Mouse (Mus musculus): ENCODE data around the gene Rubcnl.
A peak's percentile ranks its signal among the peaks of the same experiment; 100 is the strongest.

Gene Rubcnl

DNA sequence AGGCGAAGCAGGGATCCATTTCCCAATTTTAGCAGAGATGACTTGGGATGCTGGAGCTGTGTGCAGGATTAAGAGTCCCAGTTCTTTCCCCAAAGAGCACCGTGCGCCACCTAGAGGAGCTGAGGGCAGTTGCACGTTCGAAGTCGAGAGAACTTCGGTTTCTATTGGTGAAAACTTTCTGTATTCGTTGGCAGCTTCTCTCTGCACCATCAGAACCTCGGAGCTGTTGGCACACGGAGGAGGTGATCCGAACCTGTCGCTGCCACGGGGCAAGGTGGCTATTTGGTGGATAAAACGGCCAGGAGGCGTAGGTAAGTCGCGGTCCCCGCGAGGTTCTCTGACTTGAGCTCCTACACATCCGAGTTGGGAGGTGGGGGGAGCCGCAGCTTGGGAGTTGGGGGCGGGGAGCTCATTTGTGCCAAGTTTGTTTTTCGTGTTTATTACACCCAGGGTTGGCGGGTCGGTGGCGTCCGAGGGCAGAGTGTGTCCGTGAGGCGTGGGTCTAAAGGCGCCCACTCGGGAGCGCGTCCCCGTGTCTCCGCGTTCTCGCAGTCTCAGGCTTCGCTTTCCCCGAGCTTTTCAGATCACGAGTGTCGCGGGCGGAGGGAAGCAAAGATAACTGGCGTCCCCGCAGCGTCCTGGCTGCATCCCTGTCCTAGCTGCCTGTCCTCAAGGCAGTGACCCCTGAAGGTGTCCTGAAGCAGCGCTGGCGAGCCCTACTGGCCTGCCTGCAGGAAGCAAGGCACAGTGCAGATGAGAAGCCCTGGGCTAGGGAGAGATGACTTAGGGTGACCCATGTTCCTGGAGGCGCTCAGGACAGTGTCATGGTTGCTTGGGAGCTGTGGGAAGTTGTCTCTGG is at the start of gene Rubcnl:
Gene Rubcnl, plus strand, starts transcription at position 172 of the 859 bp plus-strand sequence.
- peak; percentile 59 for ATAC-seq (ENCODE audit: insufficient number of reproducible peaks, low FRiP score, low TSS enrichment)

DNA sequence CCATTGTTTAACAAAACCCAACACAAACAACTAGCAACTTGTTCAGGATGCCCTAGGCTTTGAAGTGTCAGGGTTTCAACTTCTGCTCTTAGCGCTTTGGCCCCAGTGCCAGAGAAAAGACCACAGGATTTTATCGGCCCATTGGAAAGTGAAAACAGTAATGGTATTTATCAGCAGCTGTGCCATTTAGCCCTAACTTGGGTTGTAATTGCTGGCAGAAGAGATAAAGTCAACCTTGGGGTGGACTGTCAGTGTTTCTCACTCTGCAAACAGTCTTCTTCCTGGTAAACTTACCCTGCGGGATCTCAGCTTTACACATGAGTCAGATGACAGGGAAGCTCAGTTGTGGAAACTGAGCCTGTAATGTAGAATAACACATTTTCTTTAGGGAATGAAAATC is 43.6 kb upstream of the Rubcnl start:
- no peak for ATAC-seq (ENCODE audit: insufficient number of reproducible peaks, low FRiP score, low TSS enrichment)

DNA sequence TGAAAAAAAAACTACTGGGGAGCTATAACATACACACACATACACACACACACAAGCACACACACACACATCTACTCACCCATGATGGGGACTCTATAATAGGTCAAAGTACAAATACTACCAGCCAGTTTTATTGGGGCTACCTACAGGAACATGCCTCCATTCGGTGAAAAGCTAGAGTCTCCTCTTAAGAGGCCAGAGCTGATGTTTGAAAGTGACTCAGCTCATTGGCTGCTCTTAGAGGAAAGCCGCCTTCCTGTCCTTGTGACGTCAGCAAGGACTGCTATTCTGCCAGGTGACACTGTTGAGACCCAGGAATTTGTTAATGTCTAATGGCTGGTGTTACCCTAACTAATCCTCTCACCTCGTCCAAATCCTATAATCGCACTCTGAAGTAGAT is 43.1 kb upstream of the Rubcnl start:
- no peak for ATAC-seq (ENCODE audit: insufficient number of reproducible peaks, low FRiP score, low TSS enrichment)

- ATAC-seq (ENCODE audit: insufficient number of reproducible peaks, low FRiP score, low TSS enrichment) = no peak
These were observed 41.6 kb upstream of the Rubcnl start for GRCm38 (mm10) chr14:74974136-74974651.

DNA sequence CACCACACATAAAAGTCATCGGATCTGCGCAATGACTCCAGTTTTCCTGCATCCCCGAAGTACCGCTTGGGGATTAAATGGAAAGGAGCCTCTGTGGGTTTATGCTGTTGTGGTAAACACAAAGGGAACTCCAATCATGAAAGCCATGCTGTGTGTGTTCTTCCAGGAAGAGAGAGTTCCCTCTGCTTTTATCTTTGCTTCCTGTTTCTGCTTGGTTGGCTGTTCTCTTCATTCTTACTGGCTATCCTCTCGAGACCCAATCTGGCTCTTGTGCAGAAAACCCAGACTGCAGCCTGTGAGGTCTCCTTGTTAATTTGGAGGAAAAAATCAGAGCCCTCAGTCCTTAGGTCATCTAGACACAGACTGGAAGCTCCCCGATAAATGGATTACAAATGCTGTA is 38.9 kb upstream of the Rubcnl start:
- no peak for ATAC-seq (ENCODE audit: insufficient number of reproducible peaks, low FRiP score, low TSS enrichment)

DNA sequence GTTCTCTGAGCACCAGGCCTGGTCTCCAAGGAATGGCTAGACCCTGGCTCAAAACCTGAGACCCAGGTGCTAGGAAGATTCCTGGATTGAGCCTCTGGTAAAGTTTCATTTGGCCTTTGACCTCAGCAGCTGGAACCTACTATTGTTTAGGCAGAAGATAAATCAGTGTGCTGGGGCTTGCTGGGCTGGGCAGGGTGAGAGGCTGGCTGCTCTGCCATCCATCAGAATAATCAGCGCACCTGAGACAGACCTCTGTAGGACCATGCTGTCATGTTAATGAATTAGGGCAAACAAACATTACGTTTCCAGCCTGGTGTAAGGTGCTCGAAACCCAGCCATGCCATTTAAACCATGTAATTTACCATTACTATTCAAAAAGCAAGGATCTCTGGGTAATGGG is 34.8 kb upstream of the Rubcnl start:
- no peak for ATAC-seq (ENCODE audit: insufficient number of reproducible peaks, low FRiP score, low TSS enrichment)

GRCm38 (mm10) chr14:74983079-74983478 is 32.7 kb upstream of the Rubcnl start:
- no peak for ATAC-seq (ENCODE audit: insufficient number of reproducible peaks, low FRiP score, low TSS enrichment)

- ATAC-seq (ENCODE audit: insufficient number of reproducible peaks, low FRiP score, low TSS enrichment) = no peak
These were observed 30.9 kb upstream of the Rubcnl start for GRCm38 (mm10) chr14:74984817-74985391.

DNA sequence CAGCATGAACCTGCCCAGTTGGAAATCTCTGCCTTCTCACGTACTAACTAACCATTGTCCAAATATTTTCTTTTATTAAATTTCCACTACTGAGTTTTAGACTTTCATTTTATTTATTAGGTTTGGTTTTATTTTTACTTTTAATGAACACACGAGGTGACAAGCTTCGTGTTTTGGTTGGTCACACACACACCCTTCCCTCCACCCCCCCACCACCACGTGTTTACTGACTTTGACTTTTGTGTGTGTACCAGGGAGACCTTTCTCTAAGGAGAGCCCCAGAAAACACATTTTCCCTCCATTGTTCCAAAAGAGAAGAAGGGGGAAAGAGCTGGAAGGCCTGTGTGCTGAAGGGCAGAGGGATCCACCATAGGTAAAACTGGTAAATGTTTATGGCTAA is 30.2 kb upstream of the Rubcnl start:
- no peak for ATAC-seq (ENCODE audit: insufficient number of reproducible peaks, low FRiP score, low TSS enrichment)

- no peak for ATAC-seq (ENCODE audit: insufficient number of reproducible peaks, low FRiP score, low TSS enrichment)
These were observed 29.3 kb upstream of the Rubcnl start for GRCm38 (mm10) chr14:74986527-74986926.

GRCm38 (mm10) chr14:74989322-74989721 is 26.5 kb upstream of the Rubcnl start:
- no peak for ATAC-seq (ENCODE audit: insufficient number of reproducible peaks, low FRiP score, low TSS enrichment)

GRCm38 (mm10) chr14:74989909-74990308 is 25.9 kb upstream of the Rubcnl start:
- no peak for ATAC-seq (ENCODE audit: insufficient number of reproducible peaks, low FRiP score, low TSS enrichment)

GRCm38 (mm10) chr14:74990504-74990903 is 25.3 kb upstream of the Rubcnl start:
- no peak for ATAC-seq (ENCODE audit: insufficient number of reproducible peaks, low FRiP score, low TSS enrichment)

- ATAC-seq (ENCODE audit: insufficient number of reproducible peaks, low FRiP score, low TSS enrichment) = no peak
These were observed 19.3 kb upstream of the Rubcnl start for GRCm38 (mm10) chr14:74996556-74996955.

DNA sequence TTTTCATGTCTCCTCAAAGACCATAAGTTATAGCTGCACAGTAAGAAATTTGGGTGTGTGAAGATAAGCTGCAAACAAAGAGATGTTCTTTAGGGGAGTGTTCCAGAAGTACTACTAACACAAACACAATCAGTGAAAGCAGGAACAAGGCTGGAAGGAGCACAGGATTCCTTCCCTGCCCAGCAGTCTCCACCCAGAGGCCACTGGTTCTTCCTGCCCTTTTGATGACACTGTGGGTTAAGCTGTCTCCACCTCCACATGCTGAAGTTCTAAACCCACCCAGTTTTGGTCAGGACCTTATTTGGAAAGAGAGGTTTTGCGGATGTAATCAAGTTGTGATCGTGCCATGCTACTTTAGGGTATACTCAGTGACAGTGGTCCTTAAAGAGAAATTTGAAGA is 18.8 kb upstream of the Rubcnl start:
- ATAC-seq (ENCODE audit: insufficient number of reproducible peaks, low FRiP score, low TSS enrichment) = no peak

DNA sequence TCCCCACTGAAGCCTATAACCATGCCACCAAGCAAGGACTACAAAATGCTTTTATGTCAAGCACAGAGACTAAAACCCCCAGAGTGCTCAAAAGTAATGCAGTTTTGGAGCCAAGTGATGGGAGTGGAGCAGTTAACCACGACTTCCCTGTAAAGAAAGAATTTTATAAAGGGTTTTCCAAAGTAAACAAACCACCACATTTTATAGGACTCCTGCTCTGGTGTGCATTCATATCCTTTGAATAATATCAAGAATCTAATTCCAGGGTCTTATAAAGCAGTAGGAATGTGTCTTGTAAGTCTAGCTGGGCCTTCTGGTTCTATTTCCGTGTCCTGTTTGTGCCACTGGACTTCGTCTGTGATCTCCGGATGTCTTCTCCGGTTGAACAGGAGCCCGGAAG is 14.5 kb upstream of the Rubcnl start:
- no peak for ATAC-seq (ENCODE audit: insufficient number of reproducible peaks, low FRiP score, low TSS enrichment)

- ATAC-seq (ENCODE audit: insufficient number of reproducible peaks, low FRiP score, low TSS enrichment) = no peak
These were observed 12.5 kb upstream of the Rubcnl start for GRCm38 (mm10) chr14:75003356-75003755.

DNA sequence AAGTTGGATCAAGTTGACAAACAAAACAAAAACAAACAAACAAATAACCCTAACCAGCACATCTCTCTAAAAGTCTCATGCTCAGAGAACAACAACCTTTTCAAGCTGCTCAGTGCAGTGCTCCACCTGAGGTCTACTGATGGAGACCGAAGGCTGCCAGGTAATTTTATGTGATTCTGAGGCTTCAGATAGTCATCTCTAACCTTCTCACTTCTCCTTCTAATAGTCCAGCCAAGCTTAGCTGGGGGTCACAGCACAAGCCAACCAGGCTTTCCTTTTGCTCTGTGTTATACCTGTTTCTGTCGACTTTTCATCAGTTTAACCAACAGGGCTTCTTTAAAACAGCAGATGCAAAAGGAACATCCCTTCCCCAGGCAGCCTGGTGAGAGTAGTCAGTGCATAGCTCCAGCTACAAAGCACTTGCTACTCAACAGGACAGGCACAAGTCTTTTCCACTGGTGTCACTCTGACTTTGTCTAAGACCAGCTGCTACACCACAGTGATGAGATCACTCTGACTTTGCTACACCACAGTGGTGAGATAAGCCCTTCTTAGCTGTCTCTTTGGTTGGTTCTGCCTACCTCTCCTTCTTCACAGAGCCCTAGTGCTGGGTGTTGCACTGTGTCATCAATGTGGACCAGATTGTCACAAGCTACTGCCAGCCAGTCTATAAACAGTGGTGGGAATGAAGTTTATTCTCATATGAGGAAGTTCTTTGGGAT is 10.2 kb upstream of the Rubcnl start:
- ATAC-seq (ENCODE audit: insufficient number of reproducible peaks, low FRiP score, low TSS enrichment) = no peak

GRCm38 (mm10) chr14:75010346-75010745 is 5.5 kb upstream of the Rubcnl start:
- no peak for ATAC-seq (ENCODE audit: insufficient number of reproducible peaks, low FRiP score, low TSS enrichment)

DNA sequence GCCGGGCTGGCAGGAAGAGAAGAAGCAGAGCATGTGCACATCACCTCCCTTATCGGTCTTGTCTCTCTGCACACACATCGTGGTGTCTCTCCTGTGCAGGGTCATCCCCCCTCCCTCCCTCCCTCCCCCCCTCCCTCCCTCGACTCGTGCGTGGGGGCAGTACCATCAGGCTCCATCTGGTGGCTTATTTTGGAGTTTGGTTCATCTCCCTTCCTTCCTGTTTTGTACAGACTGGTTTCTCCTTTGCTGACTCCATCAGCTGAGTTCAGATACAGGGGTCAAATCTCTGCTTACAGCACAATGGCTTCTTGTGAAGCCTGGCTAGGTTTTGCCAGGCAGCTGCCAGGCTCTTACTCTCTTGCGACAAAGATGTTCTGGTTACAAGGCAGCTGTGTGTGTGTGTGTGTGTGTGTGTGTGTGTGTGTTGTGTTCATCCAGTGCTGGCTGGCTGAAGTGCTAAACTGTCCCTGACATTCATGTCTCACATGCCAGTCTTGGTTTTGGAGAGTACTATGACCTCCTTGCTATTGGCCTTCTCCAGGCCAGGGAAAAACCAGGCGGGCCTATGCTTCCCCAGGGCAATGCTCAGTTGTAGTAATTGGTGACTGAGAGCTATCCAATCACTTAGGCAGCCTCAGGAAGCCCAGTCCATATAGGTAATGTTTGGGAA is 4.7 kb upstream of the Rubcnl start:
- ATAC-seq (ENCODE audit: insufficient number of reproducible peaks, low FRiP score, low TSS enrichment) = 0 out of 2 replicates have a peak, but pooled peaks have one; percentile 10

DNA sequence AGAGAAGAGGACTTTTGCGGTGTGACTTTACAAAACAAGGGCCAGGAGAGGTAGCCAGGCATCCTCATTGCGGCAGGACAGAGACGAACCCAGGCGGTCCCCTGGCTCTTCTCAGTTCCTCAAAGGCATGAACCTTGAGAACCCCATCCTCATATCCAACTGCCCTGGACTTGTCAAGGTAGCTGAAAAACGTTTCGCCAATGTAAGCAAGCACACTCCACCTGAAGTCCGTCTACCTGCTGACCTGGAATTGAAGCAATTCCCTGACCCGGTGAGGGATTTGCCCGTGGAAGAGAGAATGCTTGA is 841 bp downstream of the Rubcnl start:
- no peak; the same call in 1 of the 2 replicates for ATAC-seq (ENCODE audit: insufficient number of reproducible peaks, low FRiP score, low TSS enrichment)

Data from cerebellum, adult (tissue).